Mouse (Mus musculus) liver, postnatal 0 days (tissue): ENCODE measurements around the gene Fuz. TPM values are rescaled to one million over a fixed set of nuclear protein-coding genes. Genes with fewer than 3 reads are reported as not detected.

Experiments used
- ATAC-seq: fragments of 200-750 bp; cut with Nextera tagmentation; 2 replicates; pipeline ENCODE4 v1.8.0; 2017; ENCODE audit warnings: mild to moderate bottlenecking, moderate library complexity
- DNase-seq: peaks from one replicate; pipeline ENCODE4 v3.0.0-alpha.2; 2016
- H3K27ac ChIP-seq: fragments of 300-500 bp; sonication (generic); 2 replicates; pipeline ENCODE4 v1.5.1; 2014; ENCODE audit warnings: antibody characterized with exemption, moderate library complexity, mild to moderate bottlenecking, low read depth
- H3K27me3 ChIP-seq: fragments of 300-500 bp; sonication (generic); 2 replicates; pipeline ENCODE4 v1.6.1; 2014; ENCODE audit warnings: low read length, control low read depth, mixed read lengths; ENCODE audit not compliant: insufficient read depth
- H3K36me3 ChIP-seq: fragments of 300-500 bp; sonication (generic); replicated peaks from 2 replicates; pipeline ENCODE4 v1.6.1; 2014; ENCODE audit warnings: mild to moderate bottlenecking, control low read depth, low read length, moderate library complexity, mixed read lengths; ENCODE audit not compliant: insufficient read depth
- H3K4me1 ChIP-seq: fragments of 300-500 bp; sonication (generic); 2 replicates; pipeline ENCODE4 v1.6.1; 2014; ENCODE audit warnings: antibody characterized with exemption, mild to moderate bottlenecking, control low read depth; ENCODE audit not compliant: insufficient read depth
- H3K4me2 ChIP-seq: fragments of 300-500 bp; sonication (generic); 2 replicates; pipeline ENCODE4 v1.6.1; 2014; ENCODE audit warnings: low read depth, mild to moderate bottlenecking, low read length, moderate library complexity, mixed read lengths
- H3K4me3 ChIP-seq: fragments of 300-500 bp; sonication (generic); 2 replicates; pipeline ENCODE4 v1.5.1; 2014; ENCODE audit warnings: low read depth, low read length
- H3K9ac ChIP-seq: fragments of 300-500 bp; sonication (generic); replicated peaks from 2 replicates; pipeline ENCODE4 v1.6.1; 2014; ENCODE audit warnings: mild to moderate bottlenecking, moderate library complexity
- H3K9me3 ChIP-seq: fragments of 300-500 bp; sonication (generic); 2 replicates; pipeline ENCODE4 v1.6.1; 2016; ENCODE audit warnings: mild to moderate bottlenecking, control low read depth, low read length, mixed read lengths
- CTCF ChIP-seq: sonication (generic); IDR thresholded peaks from 2 replicates; pipeline ENCODE4 v1.5.1; 2016; ENCODE audit warnings: antibody characterized with exemption, low read depth
- EP300 ChIP-seq: IDR thresholded peaks from 2 replicates; pipeline ENCODE4 v1.6.1; 2016; ENCODE audit warnings: antibody characterized with exemption, low read depth, mild to moderate bottlenecking
- WGBS: fragments of 180-500 bp; shearing (Covaris S2); extraction: QIAGEN DNeasy Blood & Tissue Kit; methylation state at CpG from one replicate; pipeline ENCODE4 v1.1.7; 2014; ENCODE audit not compliant: insufficient replicate concordance; 5-methylcytosine and 5-hydroxymethylcytosine counted together
- polyA plus RNA-seq: library from polyadenylated mRNA; unstranded; fragments of >200 nt; fragmentation: Nextera tagmentation; extraction: Ambion mirVana; gene quantifications from 2 replicates; pipeline ENCODE4 v1.2.1, GENCODE M21; 2015

Gene Fuz
- polyA plus RNA-seq, 1 experiment from 2014 or later: 4.4 TPM

GRCm38 (mm10) chr7:44850146-44850545, 45.7 kb upstream of the Fuz start:
- Histone ChIP-seq H3K27me3 (no peaks in the 10 kb centered on the region), H3K36me3 (peaks cover 18% of the 10 kb centered on the region), H3K4me3 (peak overlapping the region; percentile 80), H3K27ac (peak overlapping the region; percentile 99), H3K9ac (peak overlapping the region; percentile 81), H3K9me3 (no peaks in the 10 kb centered on the region), H3K4me2 (peak overlapping the region; percentile 75), H3K4me1 (peaks cover 42% of the 10 kb centered on the region)
- 2% methylated on average over 33 of the region's 33 CpGs for WGBS
- peak; percentile 17 for ATAC-seq
- DNase-seq: peak; percentile 86
- no peak for TF ChIP-seq CTCF
- no peak for TF ChIP-seq EP300

- H3K9me3 ChIP-seq: no peaks in the 10 kb centered on the region
- H3K27me3 ChIP-seq: no peaks in the 10 kb centered on the region
- DNase-seq: no peak
- peak overlapping the region; percentile 75 for H3K4me2 ChIP-seq
- peak overlapping the region; percentile 81 for H3K9ac ChIP-seq
- TF ChIP-seq EP300 (no peak), CTCF (no peak)
- WGBS: 65% methylated on average over 8 of the region's 8 CpGs
- ATAC-seq: no peak
- peaks cover 51% of the 10 kb centered on the region for H3K4me1 ChIP-seq
- H3K27ac ChIP-seq: peak overlapping the region; percentile 99
- H3K4me3 ChIP-seq: peak overlapping the region; percentile 80
- H3K36me3 ChIP-seq: peaks cover 9% of the 10 kb centered on the region
These were observed 44.9 kb upstream of the Fuz start for GRCm38 (mm10) chr7:44850789-44851624.

GRCm38 (mm10) chr7:44851625-44852234, 44.1 kb upstream of the Fuz start:
- Histone ChIP-seq H3K27ac (no peak overlapping the region), H3K9ac (no peak overlapping the region), H3K4me3 (no peak overlapping the region), H3K36me3 (0 out of 2 replicates have a peak, but pooled peaks cover 2% of the 10 kb centered on the region), H3K4me1 (peaks cover 58% of the 10 kb centered on the region), H3K27me3 (no peaks in the 10 kb centered on the region), H3K4me2 (peak overlapping the region; percentile 75; the same call in 1 of the 2 replicates), H3K9me3 (no peaks in the 10 kb centered on the region)
- no peak for ATAC-seq
- no peak for DNase-seq
- 85% methylated on average over 12 of the region's 12 CpGs for WGBS
- TF ChIP-seq CTCF: no peak
- no peak for TF ChIP-seq EP300

GRCm38 (mm10) chr7:44852259-44853027, 43.4 kb upstream of the Fuz start:
- Histone ChIP-seq H3K9ac (no peak overlapping the region), H3K4me3 (no peak overlapping the region), H3K27ac (no peak overlapping the region), H3K4me1 (peaks cover 57% of the 10 kb centered on the region), H3K9me3 (no peaks in the 10 kb centered on the region), H3K27me3 (no peaks in the 10 kb centered on the region), H3K4me2 (no peak overlapping the region), H3K36me3 (0 out of 2 replicates have a peak, but pooled peaks cover 2% of the 10 kb centered on the region)
- 91% methylated on average over 34 of the region's 36 CpGs for WGBS
- TF ChIP-seq CTCF (no peak), EP300 (no peak)
- no peak for ATAC-seq
- no peak for DNase-seq

- Histone ChIP-seq H3K4me3 (no peak overlapping the region), H3K36me3 (0 out of 2 replicates have a peak, but pooled peaks cover 2% of the 10 kb centered on the region), H3K4me1 (peaks cover 57% of the 10 kb centered on the region), H3K4me2 (peak overlapping the region; percentile 100), H3K27me3 (no peaks in the 10 kb centered on the region), H3K9ac (peak overlapping the region; percentile 89), H3K9me3 (no peaks in the 10 kb centered on the region), H3K27ac (no peak overlapping the region)
- 90% methylated on average over 2 of the region's 2 CpGs for WGBS
- ATAC-seq (no peak), DNase-seq (no peak)
- no peak for TF ChIP-seq EP300
- TF ChIP-seq CTCF: no peak
These were observed 42.8 kb upstream of the Fuz start for GRCm38 (mm10) chr7:44853065-44853464.
